Mouse (Mus musculus) liver, embryonic 14.5 days (tissue): ENCODE measurements at regions not wholly inside any gene's neighbourhood (a gene's known extent, or its start where the extent isn't known, plus 50 kb on each side); places are given as distances from the start of the nearest gene placed in this dataset.

Source experiments
- CTCF ChIP-seq: IDR thresholded peaks from 2 replicates; pipeline ENCODE4 v1.5.1; 2016; ENCODE audit warnings: antibody characterized with exemption, low read depth, control low read depth
- EP300 ChIP-seq: IDR thresholded peaks from 2 replicates; pipeline ENCODE4 v1.6.1; 2016; ENCODE audit warnings: antibody characterized with exemption, low read depth

DNA sequence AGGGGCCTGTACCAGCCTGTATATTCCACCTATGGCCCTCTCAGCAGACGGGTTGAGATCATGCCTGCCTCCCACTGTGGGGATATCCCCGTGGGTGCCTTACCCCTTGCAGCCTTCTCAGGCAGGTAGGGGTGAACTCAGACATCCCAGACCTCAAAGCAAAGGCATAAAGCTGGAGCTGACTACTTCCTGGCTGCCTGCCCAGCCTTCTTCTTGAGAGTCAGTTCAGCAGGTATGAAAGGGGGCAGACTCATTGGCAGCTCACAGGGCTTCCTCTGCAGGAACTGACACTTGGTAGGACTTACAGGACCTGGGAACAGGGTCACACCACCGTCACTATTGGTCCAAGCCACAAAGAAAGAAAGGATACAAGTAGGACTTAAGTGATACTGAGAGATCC, 69.9 kb downstream of the Cpn2 start:
- TF ChIP-seq CTCF (no peak), EP300 (no peak)
